Mouse (Mus musculus) intestine, embryonic 15.5 days (tissue): Measurements from ENCODE around the gene AL607142.1. TPM values are rescaled to one million over a fixed set of nuclear protein-coding genes. Genes with fewer than 3 reads are reported as not detected.

Source experiments
- ATAC-seq: fragments of 200-750 bp; cut with Nextera tagmentation; 2 replicates; pipeline ENCODE4 v1.8.0; 2017; ENCODE audit warnings: moderate TSS enrichment, moderate library complexity
- H3K27ac ChIP-seq: fragments of 300-500 bp; sonication (generic); 2 replicates; pipeline ENCODE4 v1.5.1; 2015; ENCODE audit warnings: mild to moderate bottlenecking, inconsistent platforms
- H3K27me3 ChIP-seq: fragments of 300-500 bp; sonication (generic); replicated peaks from 2 replicates; pipeline ENCODE4 v1.6.1; 2015; ENCODE audit warnings: inconsistent platforms
- H3K36me3 ChIP-seq: fragments of 300-500 bp; sonication (generic); 2 replicates; pipeline ENCODE4 v1.6.1; 2015; ENCODE audit warnings: inconsistent platforms
- H3K4me1 ChIP-seq: fragments of 300-500 bp; sonication (generic); replicated peaks from 2 replicates; pipeline ENCODE4 v1.6.1; 2015; ENCODE audit warnings: inconsistent platforms
- H3K4me2 ChIP-seq: fragments of 300-500 bp; sonication (generic); replicated peaks from 2 replicates; pipeline ENCODE4 v1.6.1; 2015; ENCODE audit warnings: mild to moderate bottlenecking, inconsistent platforms
- H3K4me3 ChIP-seq: fragments of 300-500 bp; sonication (generic); replicated peaks from 2 replicates; pipeline ENCODE4 v1.5.1; 2015; ENCODE audit warnings: inconsistent platforms
- H3K9ac ChIP-seq: fragments of 300-500 bp; sonication (generic); 2 replicates; pipeline ENCODE4 v1.6.1; 2015; ENCODE audit warnings: inconsistent platforms
- H3K9me3 ChIP-seq: fragments of 300-500 bp; sonication (generic); 2 replicates; pipeline ENCODE4 v1.6.1; 2016; ENCODE audit warnings: inconsistent platforms
- WGBS: fragments of 180-500 bp; shearing (Covaris S2); methylation state at CpG from one replicate; pipeline ENCODE4 v1.1.7; 2015; 5-methylcytosine and 5-hydroxymethylcytosine counted together
- polyA plus RNA-seq: library from polyadenylated mRNA; unstranded; fragments of >200 nt; fragmentation: Nextera tagmentation; extraction: Ambion mirVana; gene quantifications from 2 replicates; pipeline ENCODE4 v1.2.1, GENCODE M21; 2015

AL607142.1 gene
- polyA plus RNA-seq, 1 experiment from 2014 or later, result not detected

DNA sequence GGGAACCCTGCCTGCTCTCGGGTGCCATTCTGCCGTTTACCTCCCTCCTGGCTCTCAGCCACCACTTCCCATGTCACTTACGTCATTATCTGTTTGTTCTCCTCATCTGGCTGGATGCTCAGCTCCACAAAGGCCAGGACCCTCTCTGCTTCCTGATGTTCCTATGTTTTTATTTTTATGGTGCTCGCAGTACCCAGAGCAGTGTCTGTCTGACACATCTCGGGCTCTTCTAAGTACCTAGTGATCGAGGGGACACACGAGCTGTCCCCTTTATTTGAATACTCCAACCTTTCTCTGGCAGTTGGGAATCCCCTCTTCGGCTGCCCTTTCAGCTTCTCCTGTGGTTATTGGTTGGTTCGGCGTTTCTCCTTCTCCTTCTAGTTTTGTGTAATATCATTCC lies 6.0 kb upstream of the AL607142.1 start:
- H3K36me3 ChIP-seq, result no peaks in the 10 kb centered on the region
- no peak overlapping the region for H3K4me3 ChIP-seq
- H3K9me3 ChIP-seq, result no peaks in the 10 kb centered on the region
- no peaks in the 10 kb centered on the region for H3K4me1 ChIP-seq
- H3K4me2 ChIP-seq, result no peak overlapping the region
- H3K27me3 ChIP-seq, result no peaks in the 10 kb centered on the region
- 69% methylated on average over 10 of the region's 10 CpGs for WGBS
- no peak for ATAC-seq
- no peak overlapping the region for H3K27ac ChIP-seq
- H3K9ac ChIP-seq, result no peak overlapping the region

DNA sequence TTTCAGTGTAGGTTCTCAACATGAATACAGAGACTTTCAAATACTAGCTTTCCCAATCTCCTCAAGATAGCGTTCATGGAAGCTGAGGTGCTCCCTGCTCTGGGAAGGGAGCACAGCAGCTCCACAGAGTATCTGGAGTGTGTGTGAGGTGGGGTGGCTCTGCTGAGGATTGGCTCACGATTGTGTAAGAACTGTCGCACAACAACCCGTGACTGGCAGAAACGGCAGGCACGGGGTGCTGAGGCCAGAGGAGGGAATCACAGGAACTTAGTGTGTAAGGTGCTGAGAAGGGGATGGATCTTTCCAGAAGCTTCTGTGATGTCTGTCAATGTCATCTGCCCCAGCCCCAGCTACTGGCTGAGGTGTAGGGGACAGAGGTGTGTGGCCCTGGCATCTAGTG lies 3.1 kb upstream of the AL607142.1 start:
- no peak for ATAC-seq
- Histone ChIP-seq H3K9me3 (no peaks in the 10 kb centered on the region), H3K4me3 (no peak overlapping the region), H3K27me3 (no peaks in the 10 kb centered on the region), H3K27ac (no peak overlapping the region), H3K36me3 (no peaks in the 10 kb centered on the region), H3K9ac (no peak overlapping the region), H3K4me2 (no peak overlapping the region), H3K4me1 (no peaks in the 10 kb centered on the region)
- WGBS, result 89% methylated on average over 6 of the region's 6 CpGs

DNA sequence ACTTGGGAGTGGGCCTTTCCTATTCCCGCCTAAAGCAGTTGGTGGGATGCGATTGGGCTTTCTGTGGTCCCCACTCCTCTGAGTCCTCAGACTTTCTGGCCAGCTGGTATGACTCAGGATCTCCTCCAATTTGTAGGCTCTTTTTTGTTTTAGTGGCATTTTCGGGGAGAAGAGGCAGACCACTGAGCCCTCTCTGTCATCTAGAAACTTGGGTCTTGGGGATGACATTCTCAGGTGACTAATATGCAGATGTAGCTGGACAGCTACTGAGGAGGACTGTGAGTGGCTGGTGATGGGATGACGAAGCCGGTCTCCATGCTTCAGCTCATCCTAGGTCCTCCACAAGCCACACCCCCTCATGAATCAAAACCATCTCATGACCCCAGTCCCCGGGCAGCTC lies 2.6 kb upstream of the AL607142.1 start:
- ATAC-seq, result no peak
- no peaks in the 10 kb centered on the region for H3K9me3 ChIP-seq
- H3K27ac ChIP-seq, result no peak overlapping the region
- H3K4me2 ChIP-seq, result no peak overlapping the region
- H3K9ac ChIP-seq, result no peak overlapping the region
- no peaks in the 10 kb centered on the region for H3K27me3 ChIP-seq
- no peak overlapping the region for H3K4me3 ChIP-seq
- WGBS, result 66% methylated on average over 6 of the region's 6 CpGs
- H3K36me3 ChIP-seq, result no peaks in the 10 kb centered on the region
- no peaks in the 10 kb centered on the region for H3K4me1 ChIP-seq

DNA sequence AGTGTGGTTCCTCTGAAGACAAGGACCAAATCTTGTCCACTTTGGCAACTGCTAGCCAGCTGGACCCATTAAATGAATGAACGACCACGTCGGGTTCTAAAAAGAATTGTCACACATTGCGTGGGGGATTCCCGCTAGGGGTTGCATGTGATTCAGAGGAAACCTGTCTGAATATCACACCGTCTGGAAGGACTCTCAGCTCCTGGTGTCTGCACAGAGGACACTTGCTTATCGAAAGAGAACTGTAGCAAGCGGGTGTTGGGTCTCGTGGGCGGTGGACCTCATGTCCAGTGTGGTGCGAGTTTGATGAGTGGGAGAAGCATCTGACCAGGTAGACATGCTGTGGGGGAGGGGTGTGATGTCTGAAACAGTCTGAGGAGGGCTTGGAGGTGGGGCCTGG lies 2.0 kb upstream of the AL607142.1 start:
- Histone ChIP-seq H3K27me3 (no peaks in the 10 kb centered on the region), H3K27ac (no peak overlapping the region), H3K36me3 (no peaks in the 10 kb centered on the region), H3K4me2 (no peak overlapping the region), H3K9ac (no peak overlapping the region), H3K4me1 (no peaks in the 10 kb centered on the region), H3K4me3 (no peak overlapping the region), H3K9me3 (no peaks in the 10 kb centered on the region)
- ATAC-seq, result no peak
- 91% methylated on average over 11 of the region's 11 CpGs for WGBS

DNA sequence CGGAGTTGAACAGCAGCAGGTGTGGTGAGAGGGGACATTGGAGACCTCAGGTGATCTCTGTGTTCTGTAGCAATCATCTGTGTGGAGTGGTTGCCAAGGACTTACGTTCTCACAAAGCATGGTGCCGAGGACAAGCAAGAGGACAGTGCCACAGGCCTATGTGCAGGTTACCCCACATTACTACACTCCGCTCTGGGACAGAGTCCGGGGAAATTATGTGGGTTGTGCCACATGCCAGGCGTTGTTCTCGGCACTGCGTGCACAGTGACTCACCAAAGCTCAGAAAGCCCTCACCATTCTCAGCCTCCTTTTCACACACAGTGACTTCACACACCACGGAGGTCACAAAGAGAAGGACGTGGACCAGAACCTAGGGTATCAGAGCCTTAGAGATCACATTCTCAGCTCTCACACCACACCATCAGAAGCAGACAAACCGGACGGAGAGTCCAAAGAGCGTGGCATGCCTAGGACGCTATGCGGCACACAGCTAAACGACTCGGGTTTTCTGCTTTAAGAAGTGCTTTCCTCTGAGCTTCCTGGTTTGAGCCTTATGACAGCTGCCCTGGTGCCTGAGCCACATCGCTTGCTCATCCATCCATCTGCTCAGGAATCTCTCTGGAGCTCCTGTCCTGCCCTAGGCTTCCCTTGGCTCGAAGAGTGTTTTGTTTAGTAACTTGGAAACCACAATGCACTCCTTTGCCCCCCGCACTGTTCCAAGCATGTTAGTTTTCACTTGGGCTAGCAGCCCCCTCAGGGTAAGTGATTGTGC lies 1.3 kb upstream of the AL607142.1 start:
- Histone ChIP-seq H3K27me3 (no peaks in the 10 kb centered on the region), H3K27ac (no peak overlapping the region), H3K4me3 (no peak overlapping the region), H3K4me1 (no peaks in the 10 kb centered on the region), H3K9ac (no peak overlapping the region), H3K9me3 (no peaks in the 10 kb centered on the region), H3K4me2 (no peak overlapping the region), H3K36me3 (no peaks in the 10 kb centered on the region)
- no peak for ATAC-seq
- WGBS, result 87% methylated on average over 20 of the region's 20 CpGs

DNA sequence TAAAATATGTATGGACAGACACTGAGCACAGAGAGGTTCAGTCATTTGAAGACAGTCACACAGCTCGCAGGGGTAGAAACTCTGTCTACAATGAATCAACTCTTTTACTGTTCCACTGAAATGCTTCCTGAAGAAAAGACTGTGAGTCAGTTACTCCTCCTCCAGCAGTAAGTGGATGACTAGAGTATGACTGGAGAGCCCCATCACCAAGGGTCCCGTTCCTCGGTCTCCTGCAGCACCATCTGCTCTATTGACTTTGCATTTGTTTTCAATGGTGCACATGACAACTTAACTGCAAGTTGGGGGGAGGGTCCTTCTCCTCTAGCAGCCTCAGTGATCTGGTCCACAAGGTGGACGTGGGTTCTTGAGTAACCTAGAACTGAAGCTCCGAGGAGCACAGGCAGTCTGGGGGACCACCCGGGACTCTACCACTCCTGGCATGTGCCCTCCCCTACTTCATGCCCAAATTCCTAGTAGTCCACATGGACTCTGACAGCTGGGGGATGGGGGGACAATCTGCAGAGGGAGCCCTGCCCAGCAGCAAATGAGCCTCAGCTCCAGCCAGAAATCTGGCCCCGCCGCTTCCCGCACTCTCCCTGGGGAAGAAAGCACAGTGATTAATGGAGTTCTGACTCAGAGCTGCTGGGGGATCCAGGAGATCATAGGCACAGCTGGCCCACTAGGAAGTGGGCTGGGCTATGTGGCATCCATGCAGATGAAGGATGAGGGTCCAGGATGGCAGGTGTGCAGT lies 2.2 kb downstream of the AL607142.1 start:
- H3K27ac ChIP-seq, result no peak overlapping the region
- WGBS, result 69% methylated on average over 9 of the region's 9 CpGs
- H3K9ac ChIP-seq, result no peak overlapping the region
- no peak overlapping the region for H3K4me3 ChIP-seq
- H3K4me2 ChIP-seq, result no peak overlapping the region
- no peaks in the 10 kb centered on the region for H3K9me3 ChIP-seq
- H3K4me1 ChIP-seq, result peaks cover 4% of the 10 kb centered on the region; the same call in 1 of the 2 replicates
- H3K36me3 ChIP-seq, result no peaks in the 10 kb centered on the region
- no peaks in the 10 kb centered on the region for H3K27me3 ChIP-seq
- ATAC-seq, result no peak

DNA sequence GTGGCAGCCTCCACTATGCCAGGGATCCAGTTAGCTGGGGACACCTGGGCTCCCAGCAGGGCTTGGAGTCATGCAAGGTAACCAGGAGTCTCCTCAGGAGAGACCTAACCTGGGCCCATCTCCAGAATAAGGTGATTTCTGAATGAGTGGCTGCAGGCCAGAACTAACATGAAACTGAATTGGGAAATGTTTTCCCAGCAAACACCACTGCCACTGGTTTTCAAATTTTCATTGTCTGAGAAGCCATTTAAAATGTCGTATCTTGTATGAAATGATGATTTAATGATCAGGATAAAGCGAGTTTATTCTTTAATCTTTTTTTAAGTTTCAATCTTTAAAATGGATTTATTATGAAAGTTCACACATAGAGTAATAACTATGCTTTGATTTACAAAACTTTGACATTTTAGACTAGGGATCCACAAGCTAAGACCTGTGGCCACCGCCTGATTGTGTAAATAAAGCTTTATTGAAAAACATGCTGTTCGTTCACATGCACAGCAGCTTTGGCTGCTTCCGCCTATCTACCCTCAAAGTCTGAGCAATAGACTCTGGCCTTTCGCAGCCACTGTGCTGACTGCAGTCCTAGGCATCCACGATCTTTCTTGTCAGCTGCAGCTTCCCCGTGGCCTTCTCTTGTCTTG lies 2.9 kb downstream of the AL607142.1 start:
- Histone ChIP-seq H3K4me3 (no peak overlapping the region), H3K27me3 (no peaks in the 10 kb centered on the region), H3K4me2 (no peak overlapping the region), H3K9me3 (no peaks in the 10 kb centered on the region), H3K36me3 (no peaks in the 10 kb centered on the region), H3K9ac (no peak overlapping the region), H3K27ac (no peak overlapping the region), H3K4me1 (peaks cover 5% of the 10 kb centered on the region; the same call in 1 of the 2 replicates)
- ATAC-seq, result no peak
- 85% methylated on average over 8 of the region's 8 CpGs for WGBS

DNA sequence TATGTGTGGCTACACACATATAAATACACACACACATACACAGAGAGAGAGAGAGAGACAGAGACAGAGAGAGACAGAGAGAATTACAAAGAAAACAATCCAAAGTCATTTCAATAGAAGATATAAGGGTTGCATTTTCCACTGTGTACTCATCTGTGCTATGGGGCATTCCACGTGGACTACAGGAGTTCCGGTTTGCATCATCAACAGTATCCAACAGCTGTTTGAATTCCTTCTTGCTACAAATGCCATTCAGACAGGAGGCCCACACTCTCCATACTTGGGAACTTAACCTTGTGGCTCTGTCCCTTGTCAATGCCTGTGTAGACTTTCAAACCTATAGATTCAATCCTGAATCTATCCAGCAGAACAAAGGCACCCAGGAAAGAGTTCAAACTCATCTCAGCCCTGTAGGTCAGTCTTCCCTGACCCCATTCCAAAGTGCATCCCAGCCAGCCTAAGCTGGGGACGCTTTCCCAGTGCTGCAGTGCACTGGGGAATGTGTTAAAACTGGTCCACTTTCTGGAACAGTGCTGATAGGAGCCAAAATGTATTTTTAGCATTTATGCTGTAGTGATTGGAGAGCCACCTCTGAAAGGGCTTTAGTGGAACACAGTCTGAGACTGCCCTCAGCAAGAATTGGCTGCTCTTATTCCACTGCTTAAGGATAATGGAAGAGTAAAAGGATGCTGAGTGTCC lies 4.2 kb downstream of the AL607142.1 start:
- Histone ChIP-seq H3K4me2 (no peak overlapping the region), H3K4me1 (peaks cover 5% of the 10 kb centered on the region; the same call in 1 of the 2 replicates), H3K9me3 (no peaks in the 10 kb centered on the region), H3K4me3 (no peak overlapping the region), H3K27me3 (no peaks in the 10 kb centered on the region), H3K36me3 (no peaks in the 10 kb centered on the region), H3K9ac (no peak overlapping the region), H3K27ac (no peak overlapping the region)
- ATAC-seq, result no peak
- WGBS, result 69% methylated on average over 3 of the region's 3 CpGs

DNA sequence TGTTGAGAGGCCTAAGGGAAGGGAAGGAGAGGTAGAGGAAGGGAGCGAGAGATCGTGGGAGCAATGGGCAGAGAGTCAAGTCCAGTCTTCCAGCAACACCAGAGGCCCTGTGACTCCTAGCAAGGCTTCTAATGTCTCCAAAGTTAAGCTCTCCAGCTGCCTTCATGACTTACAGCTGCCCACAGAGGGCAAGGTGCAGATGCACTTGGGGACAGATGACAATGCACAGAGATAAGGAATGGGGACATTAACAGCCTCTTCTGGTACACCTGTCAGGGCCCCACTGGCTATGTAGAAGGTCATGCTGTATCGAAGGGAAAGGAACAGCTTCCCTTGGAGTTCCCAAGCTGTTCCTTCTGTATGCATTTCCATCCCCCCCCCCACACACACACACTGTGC lies 4.8 kb downstream of the AL607142.1 start:
- Histone ChIP-seq H3K27me3 (no peaks in the 10 kb centered on the region), H3K4me1 (peaks cover 5% of the 10 kb centered on the region; the same call in 1 of the 2 replicates), H3K27ac (no peak overlapping the region), H3K9ac (no peak overlapping the region; the same call in 1 of the 2 replicates), H3K4me2 (no peak overlapping the region), H3K36me3 (no peaks in the 10 kb centered on the region), H3K4me3 (no peak overlapping the region), H3K9me3 (no peaks in the 10 kb centered on the region)
- WGBS, result 81% methylated on average over 3 of the region's 3 CpGs
- ATAC-seq, result 0 out of 2 replicates have a peak, but pooled peaks have one; percentile 46

DNA sequence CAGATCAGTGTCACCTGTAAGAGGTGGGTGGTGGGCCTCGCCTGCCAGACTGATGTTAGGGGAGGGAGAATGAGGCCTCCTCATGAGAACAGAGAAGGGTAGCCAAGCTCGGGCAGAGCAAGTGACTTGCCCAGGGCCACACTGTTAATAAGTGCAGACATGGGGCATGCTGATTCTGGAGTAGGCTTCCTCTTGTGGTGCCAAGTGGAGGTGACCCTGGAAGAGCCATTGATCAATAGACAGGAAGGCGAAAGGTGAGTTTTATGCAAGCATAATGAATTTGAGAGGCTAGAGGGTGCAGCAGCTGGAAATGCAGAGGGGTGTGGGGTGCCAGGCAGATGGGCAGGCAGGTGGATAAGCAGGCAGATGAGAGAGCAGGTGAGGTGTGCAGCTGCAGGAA lies 6.6 kb downstream of the AL607142.1 start:
- H3K36me3 ChIP-seq, result no peaks in the 10 kb centered on the region
- H3K4me2 ChIP-seq, result no peak overlapping the region
- H3K9ac ChIP-seq, result no peak overlapping the region
- H3K4me3 ChIP-seq, result no peak overlapping the region
- H3K4me1 ChIP-seq, result peaks cover 5% of the 10 kb centered on the region; the same call in 1 of the 2 replicates
- no peaks in the 10 kb centered on the region for H3K27me3 ChIP-seq
- WGBS, result 71% methylated on average over 3 of the region's 3 CpGs
- no peak overlapping the region for H3K27ac ChIP-seq
- H3K9me3 ChIP-seq, result no peaks in the 10 kb centered on the region
- ATAC-seq, result no peak; the same call in 1 of the 2 replicates

DNA sequence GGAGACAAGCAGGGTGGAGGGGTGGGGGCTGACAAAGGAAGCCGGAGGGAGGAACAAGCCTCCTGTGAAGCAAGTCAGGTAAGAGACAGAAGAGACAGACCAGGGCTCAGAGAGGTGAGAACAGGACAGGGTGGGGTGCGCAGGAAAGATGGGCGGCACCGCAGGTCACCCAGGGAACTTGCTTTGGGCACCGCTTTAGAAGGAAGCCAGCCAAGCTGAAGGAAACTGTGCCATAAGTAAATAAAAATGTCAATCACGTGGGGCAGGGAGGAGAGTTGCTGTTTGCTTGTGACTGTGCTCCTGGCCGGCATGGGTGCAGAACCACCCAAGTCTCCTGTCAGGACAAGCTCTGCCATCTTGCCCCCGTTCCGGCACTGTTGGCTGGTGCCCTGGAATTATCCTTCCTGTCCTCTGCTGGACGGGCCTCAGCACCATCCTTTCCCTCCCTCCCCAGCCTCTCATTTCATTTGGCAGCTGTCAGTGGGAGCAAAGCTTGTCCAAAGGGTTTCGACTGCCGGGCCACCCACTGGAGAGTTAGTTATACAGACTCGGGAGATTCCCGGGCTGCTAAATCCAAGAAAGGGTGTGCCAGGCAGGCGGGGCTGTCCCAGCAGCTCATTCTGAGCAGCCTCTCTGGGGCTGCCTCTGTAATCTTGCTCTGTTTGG lies 7.2 kb downstream of the AL607142.1 start:
- H3K9me3 ChIP-seq, result no peaks in the 10 kb centered on the region
- peak overlapping the region; percentile 22; the same call in 1 of the 2 replicates for H3K4me2 ChIP-seq
- no peaks in the 10 kb centered on the region for H3K27me3 ChIP-seq
- ATAC-seq, result peak; percentile 40
- no peak overlapping the region for H3K27ac ChIP-seq
- 41% methylated on average over 15 of the region's 15 CpGs for WGBS
- no peak overlapping the region for H3K4me3 ChIP-seq
- H3K9ac ChIP-seq, result no peak overlapping the region
- H3K4me1 ChIP-seq, result peaks cover 5% of the 10 kb centered on the region; the same call in 1 of the 2 replicates
- no peaks in the 10 kb centered on the region for H3K36me3 ChIP-seq
